Mouse (Mus musculus) induced T-regulatory cell, adult 2 months (primary cell): ENCODE measurements around the gene Olfr143.

Experiments
- DNase-seq: peaks from one replicate; pipeline ENCODE4 v3.0.0-alpha.2; 2012; ENCODE audit warnings: low read depth

The Olfr143 gene

DNA sequence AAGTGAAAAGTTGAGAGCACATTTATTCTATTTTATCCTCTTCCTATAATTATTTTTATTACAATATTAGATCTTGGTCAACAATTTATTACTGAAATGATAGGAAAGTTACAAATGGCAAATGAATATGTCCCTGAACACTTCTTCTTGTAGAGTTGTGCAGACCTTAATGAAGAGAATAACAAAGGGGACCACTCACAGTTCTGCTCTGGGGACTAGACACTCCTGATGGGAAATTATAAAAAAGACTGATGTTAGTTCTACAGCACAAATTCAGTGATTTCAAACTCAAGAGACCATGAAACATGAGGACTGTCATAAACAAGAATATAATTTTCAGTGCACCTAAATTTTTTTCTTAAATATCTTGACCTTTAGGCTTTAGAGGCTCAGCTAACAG lies at the start of gene Olfr143:
Gene Olfr143 (plus strand): TSS at position 301 of the 400 bp plus-strand sequence.
- DNase-seq, result no peak

DNA sequence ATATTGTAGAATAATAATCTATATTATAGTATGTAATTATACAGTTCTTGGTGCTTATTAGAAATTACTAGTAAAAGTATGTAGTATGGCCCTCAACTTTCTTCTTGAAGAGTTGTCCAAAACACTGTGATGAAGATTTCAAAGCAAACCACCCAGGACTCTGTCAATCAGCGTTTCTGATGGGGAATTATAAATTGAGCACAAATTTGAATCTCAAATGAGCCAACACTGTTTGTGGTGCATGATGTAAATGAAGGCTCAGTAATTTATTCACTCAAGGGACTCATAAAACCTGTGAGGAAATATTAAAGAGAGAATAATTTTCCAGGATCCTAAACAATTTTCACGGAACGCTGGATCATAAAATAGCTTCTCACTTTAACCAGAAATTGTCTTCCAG lies 44.5 kb upstream of the Olfr143 start, which contains the start of gene Olfr893:
Gene Olfr893 (plus strand): TSS at position 301 of the 400 bp plus-strand sequence.
- DNase-seq, result no peak

GRCm38 (mm10) chr9:38217755-38218154 lies 34.8 kb upstream of the Olfr143 start, which contains the start of gene Olfr894:
Gene Olfr894, plus strand, starts transcription at chr9:38218055.
- DNase-seq, result no peak

- DNase-seq, result no peak
These were observed 15.0 kb downstream of the Olfr143 start, which contains the start of gene Olfr895 for GRCm38 (mm10) chr9:38267551-38267950. Gene Olfr895, plus strand, starts transcription at chr9:38267851.

- no peak for DNase-seq
These were observed 38.2 kb downstream of the Olfr143 start, which contains the start of gene Olfr896-ps1 for GRCm38 (mm10) chr9:38290807-38291206. Gene Olfr896-ps1, plus strand, starts transcription at chr9:38291107.
